Mouse (Mus musculus) intestine, embryonic 15.5 days (tissue): ENCODE measurements at regions not wholly inside any gene's neighbourhood (a gene's known extent, or its start where the extent isn't known, plus 50 kb on each side); places are given as distances from the start of the nearest gene placed in this dataset.
"Not testable (repeated sequence)": the region's sequence is repeated elsewhere in the genome, so short reads cannot be mapped to it uniquely, and the experiment has no call there.

Experiments used
- ATAC-seq: fragments of 200-750 bp; cut with Nextera tagmentation; 2 replicates; pipeline ENCODE4 v1.8.0; 2017; ENCODE audit warnings: moderate TSS enrichment, moderate library complexity
- H3K27ac ChIP-seq: fragments of 300-500 bp; sonication (generic); 2 replicates; pipeline ENCODE4 v1.5.1; 2015; ENCODE audit warnings: mild to moderate bottlenecking, inconsistent platforms
- H3K27me3 ChIP-seq: fragments of 300-500 bp; sonication (generic); replicated peaks from 2 replicates; pipeline ENCODE4 v1.6.1; 2015; ENCODE audit warnings: inconsistent platforms
- H3K36me3 ChIP-seq: fragments of 300-500 bp; sonication (generic); 2 replicates; pipeline ENCODE4 v1.6.1; 2015; ENCODE audit warnings: inconsistent platforms
- H3K4me1 ChIP-seq: fragments of 300-500 bp; sonication (generic); replicated peaks from 2 replicates; pipeline ENCODE4 v1.6.1; 2015; ENCODE audit warnings: inconsistent platforms
- H3K4me2 ChIP-seq: fragments of 300-500 bp; sonication (generic); replicated peaks from 2 replicates; pipeline ENCODE4 v1.6.1; 2015; ENCODE audit warnings: mild to moderate bottlenecking, inconsistent platforms
- H3K4me3 ChIP-seq: fragments of 300-500 bp; sonication (generic); replicated peaks from 2 replicates; pipeline ENCODE4 v1.5.1; 2015; ENCODE audit warnings: inconsistent platforms
- H3K9ac ChIP-seq: fragments of 300-500 bp; sonication (generic); 2 replicates; pipeline ENCODE4 v1.6.1; 2015; ENCODE audit warnings: inconsistent platforms
- H3K9me3 ChIP-seq: fragments of 300-500 bp; sonication (generic); 2 replicates; pipeline ENCODE4 v1.6.1; 2016; ENCODE audit warnings: inconsistent platforms
- WGBS: fragments of 180-500 bp; shearing (Covaris S2); methylation state at CpG from one replicate; pipeline ENCODE4 v1.1.7; 2015; 5-methylcytosine and 5-hydroxymethylcytosine counted together

GRCm38 (mm10) chr17:79536549-79536948 lies 75.1 kb upstream of the Rmdn2 start:
- 62% methylated on average over 4 of the region's 4 CpGs for WGBS
- Histone ChIP-seq H3K27ac (no peak overlapping the region), H3K4me2 (no peak overlapping the region), H3K4me1 (no peaks in the 10 kb centered on the region), H3K4me3 (no peak overlapping the region), H3K9ac (no peak overlapping the region), H3K9me3 (no peaks in the 10 kb centered on the region), H3K27me3 (no peaks in the 10 kb centered on the region), H3K36me3 (no peaks in the 10 kb centered on the region)
- no peak for ATAC-seq

GRCm38 (mm10) chr17:79538789-79539188 lies 72.9 kb upstream of the Rmdn2 start:
- H3K27ac ChIP-seq: no peak overlapping the region
- H3K27me3 ChIP-seq: no peaks in the 10 kb centered on the region
- H3K9ac ChIP-seq: no peak overlapping the region
- no peaks in the 10 kb centered on the region for H3K36me3 ChIP-seq
- H3K9me3 ChIP-seq: no peaks in the 10 kb centered on the region
- ATAC-seq: no peak
- no peak overlapping the region for H3K4me2 ChIP-seq
- H3K4me3 ChIP-seq: no peak overlapping the region
- WGBS: 58% methylated on average over 4 of the region's 4 CpGs
- H3K4me1 ChIP-seq: no peaks in the 10 kb centered on the region

GRCm38 (mm10) chr17:79540038-79540437 lies 71.6 kb upstream of the Rmdn2 start:
- Histone ChIP-seq H3K36me3 (no peaks in the 10 kb centered on the region), H3K4me3 (no peak overlapping the region), H3K4me2 (no peak overlapping the region), H3K27me3 (no peaks in the 10 kb centered on the region), H3K4me1 (0 out of 2 replicates have a peak, but pooled peaks cover 5% of the 10 kb centered on the region), H3K9ac (no peak overlapping the region), H3K27ac (no peak overlapping the region), H3K9me3 (no peaks in the 10 kb centered on the region)
- no peak for ATAC-seq
- 69% methylated on average over 1 of the region's 1 CpGs for WGBS

GRCm38 (mm10) chr17:79540511-79540910 lies 71.2 kb upstream of the Rmdn2 start:
- WGBS: 89% methylated on average over 2 of the region's 2 CpGs
- Histone ChIP-seq H3K36me3 (no peaks in the 10 kb centered on the region), H3K27ac (no peak overlapping the region), H3K4me3 (no peak overlapping the region), H3K9ac (no peak overlapping the region), H3K27me3 (no peaks in the 10 kb centered on the region), H3K4me1 (0 out of 2 replicates have a peak, but pooled peaks cover 5% of the 10 kb centered on the region), H3K4me2 (no peak overlapping the region), H3K9me3 (no peaks in the 10 kb centered on the region)
- no peak for ATAC-seq

- peak overlapping the region; percentile 48 for H3K27ac ChIP-seq
- H3K4me1 ChIP-seq: 0 out of 2 replicates have a peak, but pooled peaks cover 5% of the 10 kb centered on the region
- WGBS: 60% methylated on average over 7 of the region's 7 CpGs
- H3K36me3 ChIP-seq: no peaks in the 10 kb centered on the region
- H3K4me2 ChIP-seq: no peak overlapping the region
- no peaks in the 10 kb centered on the region for H3K9me3 ChIP-seq
- H3K27me3 ChIP-seq: no peaks in the 10 kb centered on the region
- 0 out of 2 replicates have a peak, but pooled peaks have one; percentile 25 for ATAC-seq
- no peak overlapping the region for H3K4me3 ChIP-seq
- no peak overlapping the region for H3K9ac ChIP-seq
Observed at GRCm38 (mm10) chr17:79543907-79544522, 67.6 kb upstream of the Rmdn2 start.

- Histone ChIP-seq H3K9me3 (no peaks in the 10 kb centered on the region), H3K36me3 (no peaks in the 10 kb centered on the region), H3K9ac (no peak overlapping the region), H3K4me1 (0 out of 2 replicates have a peak, but pooled peaks cover 5% of the 10 kb centered on the region), H3K4me3 (no peak overlapping the region), H3K27ac (no peak overlapping the region), H3K4me2 (no peak overlapping the region), H3K27me3 (no peaks in the 10 kb centered on the region)
- ATAC-seq: no peak
- 88% methylated on average over 2 of the region's 2 CpGs for WGBS
Observed at GRCm38 (mm10) chr17:79545878-79546277, 65.8 kb upstream of the Rmdn2 start.

GRCm38 (mm10) chr17:79547075-79547474 lies 64.6 kb upstream of the Rmdn2 start:
- Histone ChIP-seq H3K9ac (no peak overlapping the region), H3K4me2 (no peak overlapping the region), H3K4me3 (no peak overlapping the region), H3K27ac (no peak overlapping the region), H3K36me3 (no peaks in the 10 kb centered on the region), H3K9me3 (no peaks in the 10 kb centered on the region), H3K4me1 (0 out of 2 replicates have a peak, but pooled peaks cover 5% of the 10 kb centered on the region), H3K27me3 (no peaks in the 10 kb centered on the region)
- WGBS: 90% methylated on average over 2 of the region's 2 CpGs
- ATAC-seq: no peak

GRCm38 (mm10) chr17:79547524-79547923 lies 64.1 kb upstream of the Rmdn2 start:
- Histone ChIP-seq H3K4me2 (no peak overlapping the region), H3K27ac (no peak overlapping the region), H3K27me3 (no peaks in the 10 kb centered on the region), H3K36me3 (no peaks in the 10 kb centered on the region), H3K4me3 (no peak overlapping the region), H3K9ac (no peak overlapping the region), H3K4me1 (0 out of 2 replicates have a peak, but pooled peaks cover 5% of the 10 kb centered on the region), H3K9me3 (no peaks in the 10 kb centered on the region)
- 90% methylated on average over 3 of the region's 3 CpGs for WGBS
- ATAC-seq: no peak

- H3K27me3 ChIP-seq, H3K4me2 ChIP-seq, H3K4me3 ChIP-seq, H3K9me3 ChIP-seq, H3K4me1 ChIP-seq, H3K9ac ChIP-seq, H3K36me3 ChIP-seq, ATAC-seq, H3K27ac ChIP-seq: not testable (repeated sequence)
- 73% methylated on average over 1 of the region's 1 CpGs for WGBS
Observed at GRCm38 (mm10) chr17:79550409-79550808, 61.3 kb upstream of the Rmdn2 start.

- Histone ChIP-seq H3K9me3 (no peaks in the 10 kb centered on the region), H3K4me2 (no peak overlapping the region), H3K27me3 (no peaks in the 10 kb centered on the region), H3K36me3 (no peaks in the 10 kb centered on the region), H3K9ac (no peak overlapping the region), H3K4me3 (no peak overlapping the region), H3K27ac (no peak overlapping the region), H3K4me1 (no peaks in the 10 kb centered on the region)
- WGBS: 54% methylated on average over 2 of the region's 2 CpGs
- ATAC-seq: no peak
Observed at GRCm38 (mm10) chr17:79553850-79554249, 57.8 kb upstream of the Rmdn2 start.

- H3K9ac ChIP-seq: no peak overlapping the region
- no peak overlapping the region for H3K27ac ChIP-seq
- ATAC-seq: no peak
- 75% methylated on average over 1 of the region's 1 CpGs for WGBS
- no peaks in the 10 kb centered on the region for H3K4me1 ChIP-seq
- no peaks in the 10 kb centered on the region for H3K9me3 ChIP-seq
- no peaks in the 10 kb centered on the region for H3K36me3 ChIP-seq
- no peaks in the 10 kb centered on the region for H3K27me3 ChIP-seq
- no peak overlapping the region for H3K4me3 ChIP-seq
- H3K4me2 ChIP-seq: no peak overlapping the region
Observed at GRCm38 (mm10) chr17:79555593-79555992, 56.1 kb upstream of the Rmdn2 start.
